Mouse (Mus musculus) stomach, postnatal 0 days (tissue): ENCODE data around the gene Eya3.

Experiments
- CTCF ChIP-seq: IDR thresholded peaks from 2 replicates; pipeline ENCODE4 v1.5.1; 2016; ENCODE audit warnings: antibody characterized with exemption, low read depth, mild to moderate bottlenecking, moderate library complexity
- EP300 ChIP-seq: optimal IDR thresholded peaks from 2 replicates; pipeline ENCODE3; 2016; ENCODE audit warnings: antibody characterized with exemption

GRCm38 (mm10) chr4:132610301-132610984 is 28.3 kb upstream of the Eya3 start:
- TF ChIP-seq CTCF (no peak), EP300 (no peak)
